Mouse (Mus musculus): Measurements from ENCODE around the gene Selenok.

- TF ChIP-seq CTCF (IDR thresholded peaks at IDR 0.05; ENCODE audit: low read depth) (no peak), EP300 (IDR thresholded peaks at IDR 0.05; ENCODE audit: low read depth) (no peak)
These were observed 39.1 kb upstream of the Selenok start for GRCm38 (mm10) chr14:29928966-29929365.
